ENCODE assay signal across 27 mouse cellular contexts in genomic region chr3:58202816-58203215, GRCm38 (mm10).
DNase-seq lines count a peak whose midpoint lies in the region; ATAC-seq and TF ChIP-seq lines count a peak whose summit lies in the region.
"Had no signal": no experiment of that assay in that cellular context is flagged by ENCODE, and none has a peak within 500 bp of the region (broad histone marks: within the 10 kb centered on the region; RNA-seq: fewer than 3 reads in every experiment).

No protein-coding gene starts in this region.

- H3K36me3 ChIP-seq in kidney, adult 2 months (ENCODE audit: control insufficient read depth, insufficient read depth, low read length), result no peaks in the 10 kb centered on the region
- no peaks in the 10 kb centered on the region for H3K36me3 ChIP-seq in C2C12 (ENCODE audit: control insufficient read depth, insufficient read depth)
- H3K36me3 ChIP-seq in embryonic facial prominence, embryonic 14.5 days (ENCODE audit: control insufficient read depth, insufficient read depth, low read length), result no peaks in the 10 kb centered on the region
- H3K36me3 ChIP-seq: forebrain, embryonic 10.5 days; G1E; heart, embryonic 13.5 days; hindbrain, embryonic 15.5 days; limb, embryonic 12.5 days; lung, embryonic 15.5 days; neural tube, embryonic 12.5 days had no signal

- no peak for TF ChIP-seq POLR2A in kidney, adult 2 months (IDR thresholded peaks at IDR 0.05; ENCODE audit: low read depth, low read length)

- no peaks in the 10 kb centered on the region; the same call in 1 of the 2 replicates for H3K9me3 ChIP-seq in embryonic facial prominence, embryonic 14.5 days (ENCODE audit: control insufficient read depth, low read length)
- H3K9me3 ChIP-seq: forebrain, embryonic 10.5 days; G1E; heart, embryonic 13.5 days; hindbrain, embryonic 15.5 days; limb, embryonic 12.5 days; lung, embryonic 15.5 days; neural tube, embryonic 12.5 days had no signal

- H3K4me2 ChIP-seq in embryonic facial prominence, embryonic 14.5 days (ENCODE audit: low read depth, low read length), result no peak overlapping the region
- H3K4me2 ChIP-seq: heart, embryonic 13.5 days; hindbrain, embryonic 15.5 days; limb, embryonic 12.5 days; lung, embryonic 15.5 days; midbrain, embryonic 11.5 days; neural tube, embryonic 12.5 days had no signal

- 0 out of 2 replicates have a peak overlapping the region, but pooled peaks have one; percentile 3 for H3K27ac ChIP-seq in kidney, adult 2 months (ENCODE audit: insufficient read depth, low read depth, low read length)
- H3K27ac ChIP-seq in embryonic facial prominence, embryonic 14.5 days (replicated peaks; ENCODE audit: low read depth, low read length), result peak overlapping the region; percentile 82
- H3K27ac ChIP-seq: forebrain, embryonic 10.5 days; heart, embryonic 13.5 days; hindbrain, embryonic 15.5 days; limb, embryonic 12.5 days; lung, embryonic 15.5 days; neural tube, embryonic 12.5 days had no signal

- no peak overlapping the region for H3K4me3 ChIP-seq in kidney, adult 2 months (ENCODE audit: insufficient read depth, low read depth, low read length)
- no peak overlapping the region for H3K4me3 ChIP-seq in C2C12 (ENCODE audit: insufficient read depth, poor library complexity, severe bottlenecking)
- no peak overlapping the region for H3K4me3 ChIP-seq in embryonic facial prominence, embryonic 14.5 days (ENCODE audit: low read depth, low read length)
- H3K4me3 ChIP-seq: forebrain, embryonic 10.5 days; heart, embryonic 13.5 days; hindbrain, embryonic 15.5 days; limb, embryonic 12.5 days; lung, embryonic 15.5 days; neural tube, embryonic 12.5 days had no signal

- H3K79me3 ChIP-seq in C2C12 (ENCODE audit: low read depth), result no peaks in the 10 kb centered on the region

- no peaks in the 10 kb centered on the region for H3K4me1 ChIP-seq in kidney, adult 2 months (ENCODE audit: control insufficient read depth, insufficient read depth, low read length)
- peaks cover 15% of the 10 kb centered on the region for H3K4me1 ChIP-seq in embryonic facial prominence, embryonic 14.5 days (ENCODE audit: control insufficient read depth, insufficient read depth, low read length)
- H3K4me1 ChIP-seq: hindbrain, embryonic 15.5 days; lung, embryonic 15.5 days; neural tube, embryonic 12.5 days had no signal

- H3K79me2 ChIP-seq in C2C12 (ENCODE audit: control insufficient read depth, insufficient read depth), result no peaks in the 10 kb centered on the region

- WGBS in kidney, adult 2 months, result 62% methylated on average over 5 of the region's 5 CpGs
- 30% methylated on average over 5 of the region's 5 CpGs for WGBS in embryonic facial prominence, embryonic 14.5 days

- H3K27me3 ChIP-seq in kidney, adult 2 months (replicated peaks; ENCODE audit: control insufficient read depth, insufficient read depth, low read length), result no peaks in the 10 kb centered on the region
- H3K27me3 ChIP-seq in C2C12 (ENCODE audit: control insufficient read depth, insufficient read depth, insufficient read length), result no peaks in the 10 kb centered on the region
- no peaks in the 10 kb centered on the region for H3K27me3 ChIP-seq in embryonic facial prominence, embryonic 14.5 days (replicated peaks; ENCODE audit: control insufficient read depth, insufficient read depth, low read length)
- H3K27me3 ChIP-seq: heart, embryonic 13.5 days; hindbrain, embryonic 15.5 days; limb, embryonic 12.5 days; lung, embryonic 15.5 days; neural tube, embryonic 12.5 days had no signal

- H3ac ChIP-seq in C2C12 (ENCODE audit: control insufficient read depth, insufficient read length, low read depth), result no peak overlapping the region

- no peak for TF ChIP-seq CTCF in kidney, adult 2 months (conservative IDR thresholded peaks at IDR 0.05; ENCODE audit: insufficient read depth, insufficient read length, low read depth, low read length)
- TF ChIP-seq CTCF in C2C12 (IDR thresholded peaks at IDR 0.05; ENCODE audit: control insufficient read depth, insufficient read depth, insufficient read length), result no peak

- H3K9ac ChIP-seq in embryonic facial prominence, embryonic 14.5 days (ENCODE audit: low read depth, low read length), result no peak overlapping the region
- H3K9ac ChIP-seq: heart, embryonic 13.5 days; hindbrain, embryonic 15.5 days; limb, embryonic 12.5 days; lung, embryonic 15.5 days; neural tube, embryonic 12.5 days had no signal

- no peak for ATAC-seq in embryonic facial prominence, embryonic 14.5 days (ENCODE audit: low read depth)
- ATAC-seq: forebrain, embryonic 16.5 days; midbrain, embryonic 16.5 days had no signal

- intact Hi-C loops in left cerebral cortex, postnatal 10 days (cut with DNase I), result no loop called here

- no peak for DNase-seq in kidney, adult 2 months
- DNase-seq in kidney, postnatal 10 days, result no peak
- DNase-seq in 3134 (ENCODE audit: extremely low read depth, insufficient read length, low spot score), result peak; percentile 74
- DNase-seq in embryonic facial prominence, embryonic 14.5 days (ENCODE audit: low spot score), result peak; percentile 50
- DNase-seq in left cerebral cortex, postnatal 10 days (ENCODE audit: extremely low spot score in 1 of 2, low spot score in 2 of 2), result no peak
- no peak for DNase-seq in spleen, adult 12 weeks (ENCODE audit: low spot score)
- DNase-seq: adrenal gland, postnatal 25 days; cerebellum, adult 11-12 months; cerebellum, adult 9-11 months; embryo, embryonic 11 days; heart, postnatal 10 days; kidney, adult 18-20 months; right cerebral cortex, adult 18-20 months; right cerebral cortex, postnatal 4 days; thymus, adult 2 months; thymus, postnatal 36 days had no signal

TF ChIP-seq in C2C12, 6 proteins besides CTCF, POLR2A, EP300 and RAD21:
- TF ChIP-seq FOSL1 (IDR thresholded peaks at IDR 0.05; ENCODE audit: insufficient read depth, low read length, poor library complexity, severe bottlenecking) (no peak), MAX (IDR thresholded peaks at IDR 0.05) (peak; percentile 52), MYOD1 (IDR thresholded peaks at IDR 0.05; ENCODE audit: control insufficient read depth, insufficient read length, low read depth) (no peak), MYOG (IDR thresholded peaks at IDR 0.05; ENCODE audit: control insufficient read depth, extremely low read depth, insufficient read length) (no peak), USF1 (IDR thresholded peaks at IDR 0.05; ENCODE audit: low read depth) (peak; percentile 92), CEBPB (IDR thresholded peaks at IDR 0.05; ENCODE audit: low read depth) (no peak)

Comparison
In these comparisons a context has a peak if more than half of its experiments do, and no peak if none do; other contexts are left out.
1. DNase-seq: peak in 3134 (single experiment) and embryonic facial prominence, embryonic 14.5 days (single experiment); none in kidney, adult 2 months (single experiment), kidney, postnatal 10 days (single experiment), left cerebral cortex, postnatal 10 days (0 of 2) and spleen, adult 12 weeks (single experiment).